Mouse (Mus musculus): Measurements from ENCODE around the gene Gm9833.

The Gm9833 gene

GRCm38 (mm10) chr3:10123615-10124014 lies 35.7 kb downstream of the Gm9833 start:
- no peak for DNase-seq

GRCm38 (mm10) chr3:10124071-10124470 lies 36.2 kb downstream of the Gm9833 start:
- no peak for DNase-seq

- no peak for DNase-seq
Observed at GRCm38 (mm10) chr3:10125301-10125700, 37.4 kb downstream of the Gm9833 start.

DNA sequence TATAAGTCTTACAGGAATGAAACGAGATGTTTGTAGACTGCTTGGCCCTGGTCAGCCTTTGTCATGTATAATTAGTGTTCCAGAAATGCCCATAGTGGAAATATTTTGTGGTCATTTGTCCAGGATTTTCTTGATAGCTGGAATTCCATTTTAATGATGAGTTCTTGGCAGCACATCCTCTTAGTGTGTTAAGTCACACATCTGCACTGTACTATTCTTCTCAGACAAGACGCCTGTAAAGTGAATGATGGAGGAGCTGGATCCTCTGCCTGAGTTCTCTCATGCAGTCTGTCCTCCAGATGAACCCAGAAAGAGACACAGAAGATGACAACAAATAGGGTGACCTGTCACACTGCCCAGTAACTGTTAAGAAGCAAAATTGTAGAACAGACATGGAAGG lies 38.1 kb downstream of the Gm9833 start:
- DNase-seq: no peak

DNA sequence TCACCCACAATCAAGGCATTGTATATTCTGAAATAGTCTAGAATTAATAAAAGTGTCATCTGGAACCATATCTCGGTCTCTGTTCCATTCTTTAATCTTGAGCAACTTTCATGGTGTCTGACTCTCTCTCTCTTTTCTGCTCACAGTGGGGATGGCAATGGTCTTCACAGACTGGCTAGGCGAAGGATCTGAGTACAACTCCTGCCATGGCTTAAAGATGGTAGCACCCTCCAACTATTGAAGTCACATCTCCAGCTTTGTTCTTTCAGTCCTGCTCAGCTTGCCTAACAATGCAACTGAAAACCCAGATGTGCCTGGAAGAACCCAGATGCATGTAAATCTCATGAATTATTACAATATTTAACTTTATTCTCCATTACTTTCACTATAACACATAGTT lies 38.6 kb downstream of the Gm9833 start:
- no peak for DNase-seq

- no peak for DNase-seq
Observed at GRCm38 (mm10) chr3:10126952-10127351, 39.0 kb downstream of the Gm9833 start.

- no peak for DNase-seq
Observed at GRCm38 (mm10) chr3:10127505-10127904, 39.6 kb downstream of the Gm9833 start.
